Mouse (Mus musculus): ENCODE data around the gene Thy1.

Gene Thy1

DNA sequence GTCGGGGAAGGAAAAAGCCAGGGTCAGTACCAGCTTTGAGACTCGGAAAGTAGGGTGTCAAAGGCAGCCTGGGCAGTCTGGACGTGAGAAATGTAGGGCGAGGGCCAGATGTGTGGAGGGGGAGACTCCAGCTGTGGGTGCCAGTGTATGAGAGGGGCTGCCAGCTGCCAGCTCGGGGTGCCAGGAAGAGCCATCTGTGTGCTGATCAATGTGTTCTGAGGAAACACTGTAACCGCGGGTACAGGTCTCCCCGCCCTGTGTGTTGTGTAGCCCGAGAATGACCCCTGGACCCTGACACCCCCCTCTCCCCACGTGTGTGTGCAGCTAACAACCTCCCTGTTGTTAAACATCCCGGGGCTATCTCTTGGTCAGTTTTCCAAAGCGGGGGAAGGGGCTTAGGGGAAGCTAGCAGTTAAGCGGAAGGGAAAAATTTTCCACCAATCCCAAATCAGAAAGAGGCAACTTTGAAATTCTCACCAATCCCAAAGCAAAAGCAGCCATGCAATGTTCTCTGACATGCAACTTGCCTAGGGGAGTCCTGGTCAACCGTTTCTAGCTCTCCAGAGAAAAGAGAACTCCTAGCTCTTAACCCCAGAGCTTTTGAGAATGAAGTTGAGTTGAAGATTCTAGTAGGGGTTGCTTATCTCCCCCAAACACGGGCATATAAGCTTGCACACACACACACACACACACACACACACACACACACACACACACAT is 24.2 kb downstream of the Thy1 start:
- no peak for DNase-seq (ENCODE audit: low read depth, low spot score)

DNA sequence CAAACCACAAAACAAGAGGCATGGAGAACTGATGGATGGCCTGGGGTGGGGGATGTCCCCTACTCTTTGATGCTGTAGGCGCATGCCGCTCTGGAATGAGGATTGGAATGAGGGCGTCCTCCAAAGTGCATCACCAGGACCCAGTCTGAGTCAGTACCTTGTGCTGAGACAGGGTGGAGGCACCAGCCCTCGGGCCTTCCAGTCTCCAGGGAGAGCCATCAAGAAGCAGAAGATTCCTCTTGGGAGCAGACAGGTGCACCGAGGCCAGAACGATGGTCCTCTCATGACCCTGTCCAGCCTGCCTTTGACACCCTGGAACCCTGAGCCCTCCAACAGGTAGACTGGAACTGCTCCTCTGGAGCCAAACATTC is 24.8 kb downstream of the Thy1 start:
- no peak for DNase-seq (ENCODE audit: low read depth, low spot score)

- no peak for DNase-seq (ENCODE audit: low read depth, low spot score)
Observed at GRCm38 (mm10) chr9:44069252-44069651, 26.1 kb downstream of the Thy1 start.

DNA sequence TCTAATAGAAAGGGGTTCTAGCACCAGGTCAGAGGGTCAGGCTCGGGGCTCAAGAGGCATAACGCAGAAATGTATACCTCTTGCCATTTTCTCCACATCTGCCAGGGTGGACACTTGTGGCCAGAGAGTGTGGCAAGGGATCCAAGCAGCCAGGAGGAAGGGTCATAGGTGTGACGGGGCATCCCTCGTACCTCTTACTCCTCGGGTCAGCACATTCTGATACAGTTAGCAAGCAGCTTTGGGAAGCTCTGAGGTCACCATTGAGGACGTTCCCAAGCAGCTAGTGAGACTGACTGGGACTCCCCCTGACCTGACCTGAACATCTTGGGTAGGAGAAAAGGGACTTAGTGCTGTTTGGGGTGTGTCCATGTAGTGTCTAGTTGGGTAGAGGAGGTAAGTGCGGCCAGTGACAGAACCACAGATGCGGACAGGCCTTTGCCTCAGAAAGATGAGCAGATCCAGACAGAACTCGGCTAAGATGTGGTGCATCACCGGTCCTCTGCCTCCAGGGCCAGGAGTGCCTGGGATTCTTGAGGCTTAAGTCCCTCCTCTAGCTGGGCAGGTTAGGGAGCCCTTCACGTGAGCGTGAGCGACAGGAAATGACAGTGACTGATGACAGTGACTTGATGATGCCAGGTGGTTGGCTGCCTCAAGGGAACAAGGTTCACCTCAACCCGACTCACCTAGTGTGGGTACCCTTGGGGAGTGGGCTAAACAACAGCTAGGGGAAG is 27.1 kb downstream of the Thy1 start:
- no peak for DNase-seq (ENCODE audit: low read depth, low spot score)

- DNase-seq (ENCODE audit: low read depth, low spot score): no peak
Observed at GRCm38 (mm10) chr9:44070844-44071231, 27.7 kb downstream of the Thy1 start.

GRCm38 (mm10) chr9:44071914-44072598 is 28.9 kb downstream of the Thy1 start:
- DNase-seq (ENCODE audit: low read depth, low spot score): no peak

DNA sequence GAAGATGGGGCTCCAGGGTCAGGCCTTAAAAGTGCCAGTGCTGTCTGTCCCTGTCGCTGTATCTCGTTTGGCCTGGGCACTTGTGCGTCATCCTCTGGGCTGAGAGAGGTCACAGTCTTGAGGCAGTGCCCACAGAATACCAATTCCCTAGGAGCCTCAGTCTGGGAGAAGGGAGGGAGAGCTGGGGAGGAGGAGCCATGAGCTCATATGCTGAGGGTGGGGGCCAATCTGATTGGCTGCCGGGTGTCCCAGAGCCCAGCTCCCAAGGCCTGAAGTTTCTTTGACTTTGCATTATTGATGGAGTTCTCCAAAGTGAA is 29.4 kb downstream of the Thy1 start:
- no peak for DNase-seq (ENCODE audit: low read depth, low spot score)

DNA sequence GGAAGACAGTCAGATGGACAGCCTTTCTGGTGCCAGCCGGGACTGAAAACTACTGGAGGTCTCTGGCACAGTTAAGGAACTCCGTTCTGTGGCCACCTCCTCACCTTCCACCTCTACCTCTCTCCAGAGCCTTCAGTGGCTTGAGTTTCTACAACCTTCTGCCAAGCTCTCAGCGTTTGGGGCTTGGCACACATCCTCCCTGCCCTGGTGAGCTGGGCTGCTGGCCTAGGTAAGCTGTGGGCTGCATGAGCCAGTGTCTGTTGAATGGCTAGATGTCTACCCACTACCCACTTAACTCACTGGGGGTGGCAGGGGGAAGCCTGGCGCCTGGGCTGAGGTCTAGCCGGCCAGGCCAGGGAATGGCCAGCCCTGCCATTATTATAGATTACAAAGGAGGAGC is 29.9 kb downstream of the Thy1 start:
- no peak for DNase-seq (ENCODE audit: low read depth, low spot score)

DNA sequence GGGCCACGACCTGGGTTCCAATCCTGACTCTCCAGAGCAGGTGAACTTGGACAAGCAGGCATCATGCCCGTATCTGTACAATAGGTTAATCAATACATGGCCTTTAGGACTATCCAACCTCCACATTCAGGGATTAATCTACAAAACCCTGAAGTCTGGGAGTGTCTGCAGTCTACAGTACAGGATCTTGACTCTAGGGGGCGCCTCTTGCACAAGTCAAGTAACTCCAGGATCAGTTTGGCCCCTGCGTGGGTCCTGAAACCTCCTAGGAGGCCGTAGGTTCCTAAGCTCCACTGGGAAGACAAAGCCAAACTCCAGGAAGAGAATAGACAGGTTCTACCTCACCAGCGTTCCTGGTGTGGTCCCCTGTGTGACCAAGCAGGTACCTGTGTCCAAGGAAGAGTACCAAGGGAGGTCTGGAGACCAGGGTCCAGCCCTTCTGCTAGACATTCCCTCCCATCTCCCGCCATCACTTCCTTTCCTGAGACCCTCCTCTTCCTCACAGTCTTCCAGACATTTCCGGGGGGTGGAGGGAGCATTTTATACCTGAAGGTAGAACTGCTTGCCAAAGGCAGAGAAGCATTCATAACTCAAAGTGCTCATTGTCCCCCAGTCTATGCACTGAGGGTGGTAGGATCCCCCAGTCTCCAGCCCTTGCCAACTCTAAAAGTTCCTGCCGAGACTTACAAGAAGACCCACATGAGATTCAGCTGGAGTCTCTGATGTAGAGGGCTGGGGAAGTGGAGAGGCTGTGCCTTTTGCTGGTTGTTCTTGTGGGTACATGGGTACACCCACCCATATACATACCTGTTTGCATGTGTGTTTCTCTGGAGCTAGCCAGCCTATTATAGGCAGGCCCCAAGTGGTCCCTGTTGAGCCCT is 31.5 kb downstream of the Thy1 start:
- no peak for DNase-seq (ENCODE audit: low read depth, low spot score)

GRCm38 (mm10) chr9:44075276-44075995 is 32.3 kb downstream of the Thy1 start:
- DNase-seq (ENCODE audit: low read depth, low spot score): no peak

DNA sequence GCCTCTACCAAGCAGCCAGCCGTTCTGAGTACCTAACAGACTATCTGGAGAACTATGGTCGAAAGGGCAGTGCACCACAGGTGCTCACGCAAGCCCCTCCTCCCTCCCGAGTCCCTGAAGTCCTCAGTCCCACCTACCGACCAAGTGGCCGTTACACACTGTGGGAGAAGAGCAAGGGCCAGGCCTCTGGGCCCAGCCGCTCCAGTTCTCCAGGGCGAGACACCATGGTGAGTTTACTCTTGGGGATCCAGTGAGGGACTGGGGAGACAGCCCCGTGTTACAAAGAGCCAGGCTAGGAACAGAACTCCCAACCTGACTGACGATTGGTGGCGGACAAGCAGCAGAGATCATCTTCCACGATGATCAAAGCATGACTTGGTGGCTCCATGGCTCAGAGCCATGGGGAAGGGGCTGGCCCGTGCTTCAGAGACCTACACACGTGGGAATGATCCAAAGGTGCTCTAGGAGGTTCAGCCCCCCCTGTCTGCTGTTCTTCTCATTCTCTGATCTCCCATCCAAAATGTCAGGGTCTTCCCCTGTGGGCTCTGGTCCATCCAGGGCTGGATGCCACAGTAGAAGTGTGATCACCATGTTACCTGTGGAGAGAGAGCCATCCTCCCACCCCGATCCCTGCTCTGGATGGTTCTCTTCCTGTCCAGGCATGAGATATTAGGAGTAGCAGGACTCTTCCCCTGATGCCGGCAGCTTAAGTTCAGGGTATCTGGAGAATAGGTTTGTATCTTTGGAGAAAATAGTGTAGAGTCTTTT is 33.0 kb downstream of the Thy1 start:
- no peak for DNase-seq (ENCODE audit: low read depth, low spot score)

DNA sequence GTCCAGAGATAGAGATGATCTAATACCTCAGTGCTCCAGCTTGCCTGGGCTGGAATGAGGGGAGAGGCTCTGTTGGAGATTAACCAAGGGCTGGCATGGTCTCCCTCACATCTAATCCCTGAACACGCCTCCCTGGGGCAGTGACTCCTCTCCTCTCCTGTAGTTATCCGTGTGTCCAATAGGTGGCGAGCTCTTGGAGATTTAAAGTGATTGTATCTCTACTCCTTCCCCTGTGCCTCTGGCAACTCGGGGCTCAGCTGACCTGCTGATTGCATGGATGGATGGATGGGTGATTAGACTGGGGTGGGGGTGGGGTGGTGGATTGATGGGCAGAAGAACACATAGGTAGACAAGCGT is 33.6 kb downstream of the Thy1 start:
- no peak for DNase-seq (ENCODE audit: low read depth, low spot score)

GRCm38 (mm10) chr9:44077266-44077910 is 34.2 kb downstream of the Thy1 start:
- no peak for DNase-seq (ENCODE audit: low read depth, low spot score)

- DNase-seq (ENCODE audit: low read depth, low spot score): no peak
Observed at GRCm38 (mm10) chr9:44078136-44078797, 35.1 kb downstream of the Thy1 start.

GRCm38 (mm10) chr9:44078955-44079756 is 36.0 kb downstream of the Thy1 start:
- no peak for DNase-seq (ENCODE audit: low read depth, low spot score)

GRCm38 (mm10) chr9:44079997-44080780 is 37.0 kb downstream of the Thy1 start:
- no peak for DNase-seq (ENCODE audit: low read depth, low spot score)

DNA sequence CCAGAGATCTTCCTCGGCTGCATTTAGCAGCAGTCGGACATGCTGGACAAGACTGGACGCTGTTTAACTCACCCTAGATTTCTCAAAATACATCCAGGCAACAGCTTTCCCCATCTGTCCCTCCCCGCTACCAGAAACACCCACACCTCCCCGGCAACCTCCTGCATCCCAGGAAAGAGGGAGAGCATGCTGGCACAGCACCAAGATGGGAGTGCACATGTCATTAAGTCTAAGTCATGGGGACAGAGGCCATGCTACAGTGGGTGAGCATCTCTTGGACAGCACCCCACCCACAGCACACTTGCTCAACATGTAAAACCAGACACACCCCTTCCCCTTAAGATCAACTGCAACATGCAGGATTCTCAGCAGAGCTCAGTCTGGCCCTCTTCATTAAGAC is 37.8 kb downstream of the Thy1 start:
- no peak for DNase-seq (ENCODE audit: low read depth, low spot score)

DNA sequence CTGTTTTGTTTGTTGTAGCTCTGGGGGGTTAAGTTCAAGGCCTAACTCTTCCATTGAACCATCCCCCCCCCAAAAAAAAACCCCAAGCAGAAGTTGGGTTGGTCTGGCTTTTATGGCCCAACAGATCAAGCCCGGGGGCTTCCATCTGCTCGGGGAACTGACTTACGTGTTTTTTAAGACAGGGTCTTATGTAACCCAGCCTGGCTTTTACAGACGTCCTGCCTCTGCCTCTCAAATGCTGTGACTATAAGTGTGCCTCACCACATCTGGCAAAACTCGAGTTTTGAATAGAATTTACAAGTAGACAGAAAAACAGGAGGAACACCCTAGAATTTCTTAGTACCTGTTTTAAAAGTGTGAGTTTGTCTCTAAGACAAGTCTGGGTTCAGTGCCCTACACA is 38.4 kb downstream of the Thy1 start:
- DNase-seq (ENCODE audit: low read depth, low spot score): no peak

Measured in embryo, embryonic 11.5 days (tissue).